Mouse (Mus musculus): ENCODE results near the gene Ralgapa2. TPM values are rescaled to one million over a fixed set of nuclear protein-coding genes. Genes with fewer than 3 reads are reported as not detected.
A peak's percentile ranks its signal among the peaks of the same experiment; 100 is the strongest.

Ralgapa2 gene
- total and polyA plus RNA-seq, 3 experiments = 9.2 to 9.6 TPM; not detected in 1

DNA sequence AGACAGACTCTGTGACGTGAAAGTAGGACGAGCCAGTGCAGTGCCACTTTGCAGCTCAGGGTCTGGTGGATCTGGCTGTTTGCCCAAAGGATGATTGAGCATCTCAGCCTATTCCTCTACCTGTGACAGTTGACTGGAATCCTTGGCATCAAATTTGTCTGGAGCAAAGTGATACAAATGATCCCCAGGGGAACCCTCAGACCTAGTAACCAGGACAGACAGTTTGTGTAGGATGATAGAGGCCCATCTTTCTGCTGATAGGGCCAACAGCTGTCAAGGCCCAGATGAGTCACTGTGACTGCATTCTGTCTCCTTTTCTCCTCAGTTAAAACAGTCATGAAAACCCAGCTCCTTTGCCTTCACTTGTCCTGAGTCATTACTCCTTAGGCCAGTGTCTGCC lies 41.6 kb upstream of the Ralgapa2 start (continued):
- TF ChIP-seq UBTF (IDR thresholded peaks at IDR 0.05; ENCODE audit: borderline replicate concordance, insufficient read depth, low read depth, low read length) = no peak
- TF ChIP-seq KAT2A (conservative IDR thresholded peaks at IDR 0.05; ENCODE audit: low read depth, low read length) = no peak
- no peak for TF ChIP-seq POLR2A (IDR thresholded peaks at IDR 0.05; ENCODE audit: control insufficient read depth in 1 of 2, insufficient read depth in 1 of 2, low read depth in 1 of 2, low read length in 2 of 2, poor library complexity in 1 of 2)
- TF ChIP-seq ZMIZ1 (IDR thresholded peaks at IDR 0.05; ENCODE audit: low read depth, low read length) = no peak
- peak; percentile 35; the same call in 1 of the 2 replicates for TF ChIP-seq SIN3A (IDR thresholded peaks at IDR 0.05; ENCODE audit: low read length)
- TF ChIP-seq MYB (IDR thresholded peaks at IDR 0.05; ENCODE audit: low read depth, low read length) = peak; percentile 44; the same call in 1 of the 2 replicates
- no peak for TF ChIP-seq HCFC1 (IDR thresholded peaks at IDR 0.05; ENCODE audit: low read depth, low read length)
- TF ChIP-seq EP300 (IDR thresholded peaks at IDR 0.05; ENCODE audit: low read depth in 1 of 2, low read length in 2 of 2) = peak; percentile 82 to 83
- no peak for TF ChIP-seq POLR2AphosphoS2 (IDR thresholded peaks at IDR 0.05; ENCODE audit: low read length)
- TF ChIP-seq CHD1 (IDR thresholded peaks at IDR 0.05; ENCODE audit: low read depth, low read length) = no peak
- peak; percentile 78 for TF ChIP-seq GATA1 (IDR thresholded peaks at IDR 0.05; ENCODE audit: low read depth, low read length)
- peak; percentile 83 for TF ChIP-seq ETS1 (IDR thresholded peaks at IDR 0.05; ENCODE audit: low read depth, low read length)

DNA sequence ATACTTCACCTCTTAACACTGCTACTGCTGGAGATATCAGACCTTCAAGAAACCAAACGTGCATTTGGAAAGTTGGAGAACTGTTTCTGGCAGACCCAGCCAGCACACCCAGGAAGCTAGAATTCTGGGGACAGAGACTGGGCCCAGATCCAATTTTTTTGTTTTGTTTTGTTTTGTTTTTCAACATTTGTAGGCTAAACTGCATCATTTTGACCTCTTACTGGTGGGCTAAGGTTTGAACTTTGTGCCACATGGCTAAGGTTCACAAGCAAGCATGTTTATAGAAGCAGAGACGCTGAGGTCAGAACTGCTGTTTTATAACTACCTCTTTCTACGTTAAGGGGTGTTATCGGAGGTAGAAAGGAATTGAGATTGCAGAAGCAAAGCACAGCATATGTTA lies 39.7 kb upstream of the Ralgapa2 start:
- Histone ChIP-seq H3K9ac (ENCODE audit: control insufficient read depth, low read depth, low read length, poor library complexity, severe bottlenecking) (no peak overlapping the region), H3K79me2 (ENCODE audit: control insufficient read depth, insufficient read depth, low read length, poor library complexity) (no peaks in the 10 kb centered on the region), H3K36me3 (ENCODE audit: control insufficient read depth in 1 of 2, insufficient read depth in 2 of 2, low read length in 2 of 2) (peaks cover 0 to 22% of the 10 kb centered on the region in 2 experiments; a peak in 2 of 4 replicates), H3K4me1 (ENCODE audit: control insufficient read depth in 1 of 2, insufficient read depth in 2 of 2, low read length in 2 of 2) (peaks cover 5 to 20% of the 10 kb centered on the region in 2 experiments), H3K27me3 (ENCODE audit: control insufficient read depth in 1 of 2, insufficient read depth in 2 of 2, low read length in 2 of 2) (no peaks in the 10 kb centered on the region), H3K4me3 (ENCODE audit: control insufficient read depth in 1 of 2, insufficient read depth in 1 of 2, low read depth in 2 of 2, low read length in 2 of 2) (no peak overlapping the region), H3K9me3 (replicated peaks; ENCODE audit: insufficient read depth, low read length) (no peaks in the 10 kb centered on the region), H3K27ac (ENCODE audit: control insufficient read depth, low read depth, low read length) (no peak overlapping the region)
- no peak for TF ChIP-seq KAT2A (conservative IDR thresholded peaks at IDR 0.05; ENCODE audit: low read depth, low read length)
- TF ChIP-seq HCFC1 (IDR thresholded peaks at IDR 0.05; ENCODE audit: low read depth, low read length) = no peak
- no peak for TF ChIP-seq ELF1 (IDR thresholded peaks at IDR 0.05; ENCODE audit: low read depth, low read length)
- TF ChIP-seq USF2 (IDR thresholded peaks at IDR 0.05; ENCODE audit: borderline replicate concordance in 1 of 2, insufficient read depth in 1 of 2, low read depth in 1 of 2, low read length in 2 of 2) = no peak
- no peak for TF ChIP-seq UBTF (IDR thresholded peaks at IDR 0.05; ENCODE audit: borderline replicate concordance, insufficient read depth, low read depth, low read length)
- TF ChIP-seq MXI1 (IDR thresholded peaks at IDR 0.05; ENCODE audit: low read depth, low read length) = no peak
- TF ChIP-seq EP300 (IDR thresholded peaks at IDR 0.05; ENCODE audit: low read depth in 1 of 2, low read length in 2 of 2) = no peak
- no peak for TF ChIP-seq NRF1 (IDR thresholded peaks at IDR 0.05; ENCODE audit: insufficient read depth, low read depth, low read length, poor library complexity, severe bottlenecking)
- TF ChIP-seq MEF2A (IDR thresholded peaks at IDR 0.05; ENCODE audit: extremely low read depth, insufficient replicate concordance, low read depth, low read length, poor library complexity, severe bottlenecking) = no peak
- no peak for TF ChIP-seq CTCF (IDR thresholded peaks at IDR 0.05 in 2 of 3, conservative IDR thresholded peaks at IDR 0.05 in 1 of 3; ENCODE audit: control insufficient read depth in 1 of 3, insufficient read depth in 1 of 3, low read depth in 2 of 3, low read length in 3 of 3, poor library complexity in 1 of 3, severe bottlenecking in 1 of 3)
- no peak for TF ChIP-seq CHD2 (IDR thresholded peaks at IDR 0.05; ENCODE audit: low read length)
- no peak for TF ChIP-seq TAL1 (IDR thresholded peaks at IDR 0.05; ENCODE audit: low read length)
- no peak for TF ChIP-seq CHD1 (IDR thresholded peaks at IDR 0.05; ENCODE audit: low read depth, low read length)
- no peak for TF ChIP-seq MYC (IDR thresholded peaks at IDR 0.05; ENCODE audit: low read depth, low read length)
- no peak for TF ChIP-seq E2F4 (IDR thresholded peaks at IDR 0.05; ENCODE audit: borderline replicate concordance, low read depth, low read length)
- no peak for TF ChIP-seq POLR2AphosphoS2 (IDR thresholded peaks at IDR 0.05; ENCODE audit: low read length)
- TF ChIP-seq JUND (IDR thresholded peaks at IDR 0.05; ENCODE audit: low read depth, low read length) = no peak
- DNase-seq (ENCODE audit: low read depth, low spot score) = peak; percentile 28
